Mouse (Mus musculus) C2C12 (cell line): ENCODE measurements around the gene Ano6.

ENCODE experiments used
- CTCF ChIP-seq: IDR thresholded peaks from one replicate; pipeline ENCODE4 v1.5.1; 2011; ENCODE audit not compliant: control insufficient read depth, insufficient read depth, insufficient read length
- USF1 ChIP-seq: IDR thresholded peaks from one replicate; pipeline ENCODE4 v1.6.1; 2011; ENCODE audit warnings: low read depth, mild to moderate bottlenecking, control low read depth, moderate library complexity

GRCm38 (mm10) chr15:95856684-95857595 lies 66.3 kb downstream of the Ano6 start:
- TF ChIP-seq CTCF, result no peak
- TF ChIP-seq USF1, result no peak
